Comparison of ENCODE assay signal across 8 mouse cellular contexts in genomic region chr3:32366246-32366734, GRCm38 (mm10). TPM values are rescaled to one million over a fixed set of nuclear protein-coding genes. Genes with fewer than 3 reads are reported as not detected.
DNase-seq lines count a peak whose midpoint lies in the region; ATAC-seq and TF ChIP-seq lines count a peak whose summit lies in the region.

No protein-coding gene starts in this region.

- H3K4me2 ChIP-seq in heart, postnatal 0 days (ENCODE audit: low read depth, low read length), result peak overlapping the region; percentile 98
- peak overlapping the region; percentile 85 for H3K4me2 ChIP-seq in liver, embryonic 16.5 days (ENCODE audit: low read depth, low read length)

- no peak for ATAC-seq in heart, postnatal 0 days (ENCODE audit: insufficient read depth, low read depth)
- ATAC-seq in liver, embryonic 16.5 days (ENCODE audit: low read depth), result no peak

- H3K79me2 ChIP-seq in liver, adult 2 months (ENCODE audit: control insufficient read depth, insufficient read depth, low read length), result peaks cover 11% of the 10 kb centered on the region; the same call in 1 of the 2 replicates

- TF ChIP-seq CTCF in liver, adult 2 months (IDR thresholded peaks at IDR 0.05; ENCODE audit: low read depth, low read length), result no peak
- TF ChIP-seq CTCF in heart, postnatal 0 days (IDR thresholded peaks at IDR 0.05; ENCODE audit: low read depth), result no peak

- H3K27ac ChIP-seq in liver, adult 2 months (replicated peaks; ENCODE audit: insufficient read depth, low read depth, low read length), result no peak overlapping the region
- no peak overlapping the region for H3K27ac ChIP-seq in heart, postnatal 0 days (ENCODE audit: low read depth)
- H3K27ac ChIP-seq in liver, embryonic 16.5 days (ENCODE audit: low read length), result no peak overlapping the region

- H3K36me3 ChIP-seq in liver, adult 2 months (ENCODE audit: control insufficient read depth, insufficient read depth, low read length), result no peaks in the 10 kb centered on the region
- H3K36me3 ChIP-seq in heart, postnatal 0 days (replicated peaks; ENCODE audit: control insufficient read depth, insufficient read depth, low read length), result no peaks in the 10 kb centered on the region
- H3K36me3 ChIP-seq in liver, embryonic 16.5 days (ENCODE audit: control insufficient read depth, insufficient read depth), result no peaks in the 10 kb centered on the region

- peak overlapping the region; percentile 75 for H3K4me3 ChIP-seq in liver, adult 2 months (ENCODE audit: insufficient read depth, low read depth, low read length)
- peak overlapping the region; percentile 73 for H3K4me3 ChIP-seq in heart, postnatal 0 days (ENCODE audit: low read depth, low read length)
- H3K4me3 ChIP-seq in liver, embryonic 16.5 days (ENCODE audit: low read depth, low read length), result peak overlapping the region; percentile 77

- H3K27me3 ChIP-seq in liver, adult 2 months (ENCODE audit: control insufficient read depth, insufficient read depth, low read length), result no peaks in the 10 kb centered on the region
- H3K27me3 ChIP-seq in heart, postnatal 0 days (ENCODE audit: control insufficient read depth, insufficient read depth, low read length), result no peaks in the 10 kb centered on the region
- peaks cover 13% of the 10 kb centered on the region for H3K27me3 ChIP-seq in liver, embryonic 16.5 days (ENCODE audit: control insufficient read depth, insufficient read depth, low read depth, low read length)

- H3K4me1 ChIP-seq in liver, adult 2 months (ENCODE audit: control insufficient read depth, insufficient read depth, low read length), result peaks cover 5% of the 10 kb centered on the region
- 0 out of 2 replicates have a peak, but pooled peaks cover 3% of the 10 kb centered on the region for H3K4me1 ChIP-seq in heart, postnatal 0 days (ENCODE audit: control insufficient read depth, insufficient read depth)
- peaks cover 3% of the 10 kb centered on the region for H3K4me1 ChIP-seq in liver, embryonic 16.5 days (ENCODE audit: control insufficient read depth, low read depth, low read length)

- DNase-seq in liver, adult 2 months (ENCODE audit: extremely low read depth, low read depth, low spot score), result no peak
- DNase-seq in liver, result no peak
- peak; percentile 44 for DNase-seq in cerebellum, adult 11-12 months
- DNase-seq in heart, postnatal 0 days (ENCODE audit: low spot score), result no peak
- DNase-seq in right cerebral cortex, postnatal 14 days, result peak; percentile 29
- no peak for DNase-seq in spleen, postnatal 10 days (ENCODE audit: low spot score in 2 of 2)
- no peak for DNase-seq in frontal cortex, adult 2 months (ENCODE audit: extremely low spot score in 1 of 2, low spot score in 1 of 2)

- H3K9me3 ChIP-seq in heart, postnatal 0 days (replicated peaks; ENCODE audit: control insufficient read depth, low read length), result no peaks in the 10 kb centered on the region
- H3K9me3 ChIP-seq in liver, embryonic 16.5 days (replicated peaks; ENCODE audit: control insufficient read depth, low read length), result no peaks in the 10 kb centered on the region

- WGBS in liver, adult 2 months, result 69% methylated on average over 17 of the region's 17 CpGs
- 61% methylated on average over 17 of the region's 17 CpGs for WGBS in heart, postnatal 0 days
- 61% methylated on average over 17 of the region's 17 CpGs for WGBS in liver, embryonic 16.5 days (ENCODE audit: insufficient replicate concordance)

- no peak for TF ChIP-seq EP300 in heart, postnatal 0 days (IDR thresholded peaks at IDR 0.05; ENCODE audit: low read depth)

- no peak overlapping the region for H3K9ac ChIP-seq in liver, adult 2 months (ENCODE audit: low read depth, low read length)
- H3K9ac ChIP-seq in heart, postnatal 0 days (replicated peaks; ENCODE audit: low read depth, low read length), result no peak overlapping the region
- no peak overlapping the region; the same call in 1 of the 2 replicates for H3K9ac ChIP-seq in liver, embryonic 16.5 days (ENCODE audit: low read depth, low read length)

- TF ChIP-seq POLR2A in liver, adult 2 months (IDR thresholded peaks at IDR 0.05; ENCODE audit: extremely low read depth, insufficient read depth, low read length), result no peak

RNA-seq across cellular contexts. Expression of gene Zmat3, which starts 0.5 kb away (rescaled TPM):
- total RNA-seq in liver, adult 2 months (2014; rRNA removed), result 1.2 and 1.7 TPM in 2 replicates
- 2.6 and 2.8 TPM in 2 replicates for polyA plus RNA-seq in liver, adult 2 months (2012; rRNA removed)
- total RNA-seq in heart, postnatal 0 days (2014; rRNA removed; ENCODE audit: low replicate concordance), result 3.5 and 3.6 TPM in 2 replicates
- 1.7 and 1.9 TPM in 2 replicates for polyA plus RNA-seq in heart, postnatal 0 days (2015; fragmentation: Nextera tagmentation; extraction: Ambion mirVana)
- 0.48 and 0.78 TPM in 2 replicates for polyA plus RNA-seq in liver, embryonic 16.5 days (2015; fragmentation: Nextera tagmentation; extraction: Ambion mirVana)
- polyA plus RNA-seq in frontal cortex, adult 2 months (2012; rRNA removed), result 37.7 and 40.1 TPM in 2 replicates

RNA-seq across cellular contexts. Expression of gene Pik3ca, which starts 31.2 kb away (rescaled TPM):
- 21.1 and 23.1 TPM in 2 replicates for total RNA-seq in liver, adult 2 months (2014; rRNA removed)
- 2.4 and 2.8 TPM in 2 replicates for polyA plus RNA-seq in liver, adult 2 months (2012; rRNA removed)
- 19.2 and 20.4 TPM in 2 replicates for total RNA-seq in heart, postnatal 0 days (2014; rRNA removed; ENCODE audit: low replicate concordance)
- 6.7 and 7.7 TPM in 2 replicates for polyA plus RNA-seq in heart, postnatal 0 days (2015; fragmentation: Nextera tagmentation; extraction: Ambion mirVana)
- 1.8 and 2.9 TPM in 2 replicates for polyA plus RNA-seq in liver, embryonic 16.5 days (2015; fragmentation: Nextera tagmentation; extraction: Ambion mirVana)
- 20.1 and 23.4 TPM in 2 replicates for polyA plus RNA-seq in frontal cortex, adult 2 months (2012; rRNA removed)

Comparison
In these comparisons a context has a peak if more than half of its experiments do, and no peak if none do; other contexts are left out.
1. DNase-seq: peak in cerebellum, adult 11-12 months (single experiment) and right cerebral cortex, postnatal 14 days (single experiment); none in liver, adult 2 months (single experiment), liver (single experiment), heart, postnatal 0 days (single experiment), spleen, postnatal 10 days (0 of 2) and frontal cortex, adult 2 months (0 of 2).
2. RNA of gene Zmat3, which starts 0.5 kb away (polyA plus RNA-seq): 37.7 to 40.1 TPM in frontal cortex, adult 2 months; 2.6 to 2.8 TPM in liver, adult 2 months, 1.7 to 1.9 TPM in heart, postnatal 0 days and 0.48 to 0.78 TPM in liver, embryonic 16.5 days; every median in the first group is over 10 times any median in the second.
3. Peak in every context shown above with its lines, with median percentiles within 50 percentile points of each other: H3K4me3 ChIP-seq.